Mouse (Mus musculus) T-helper 2 cell (primary cell): ENCODE measurements at regions not wholly inside any gene's neighbourhood (a gene's known extent, or its start where the extent isn't known, plus 50 kb on each side); places are given as distances from the start of the nearest gene placed in this dataset.

Source experiments
- in situ Hi-C: fragments of 300-600 bp; cut with MboI, MseI; formaldehyde crosslinking; loops from one replicate; pipeline ENCODE4 v1.15.1; 2025; ENCODE audit warnings: high pct_unique_total_duplicates

GRCm38 (mm10) chr13:70454592-70455390 is 182.6 kb downstream of the Ice1 start:
- in situ Hi-C loops = no loop called here

GRCm38 (mm10) chr13:70458406-70458805 is 179.0 kb downstream of the Ice1 start:
- in situ Hi-C loops = no loop called here

GRCm38 (mm10) chr13:70464996-70465395 is 172.4 kb downstream of the Ice1 start:
- in situ Hi-C loops = loop anchor here (10.0 kb wide), 1 partner anchor 1240 kb away; no protein-coding TSS in a partner anchor

- in situ Hi-C loops = no loop called here
These were observed 162.7 kb downstream of the Ice1 start for GRCm38 (mm10) chr13:70474746-70475145.

GRCm38 (mm10) chr13:70475366-70475765 is 162.1 kb downstream of the Ice1 start:
- in situ Hi-C loops = no loop called here

- in situ Hi-C loops = no loop called here
These were observed 138.1 kb downstream of the Ice1 start for GRCm38 (mm10) chr13:70499302-70499701.
